In genomic region chr1:175699375-175699774, GRCm38 (mm10) we compare ENCODE assay signal across 26 mouse cellular contexts. TPM values are rescaled to one million over a fixed set of nuclear protein-coding genes. Genes with fewer than 3 reads are reported as not detected.
DNase-seq lines count a peak whose midpoint lies in the region; ATAC-seq and TF ChIP-seq lines count a peak whose summit lies in the region.
"Had no signal": no experiment of that assay in that cellular context is flagged by ENCODE, and none has a peak within 500 bp of the region (broad histone marks: within the 10 kb centered on the region; RNA-seq: fewer than 3 reads in every experiment).

No protein-coding gene starts in this region.

- peak; percentile 62 for ATAC-seq in frontal cortex, adult (ENCODE audit: low TSS enrichment)
- ATAC-seq: forebrain, embryonic 14.5 days; forebrain, embryonic 16.5 days had no signal

- no peaks in the 10 kb centered on the region for H3K27me3 ChIP-seq in testis, adult 2 months (ENCODE audit: control insufficient read depth, insufficient read depth, low read length)
- H3K27me3 ChIP-seq: embryonic facial prominence, embryonic 13.5 days; embryonic facial prominence, embryonic 15.5 days; forebrain, embryonic 12.5 days had no signal

- intact Hi-C loops in left cerebral cortex, postnatal 25 days (cut with DNase I), result no loop called here

- no peaks in the 10 kb centered on the region for H3K36me3 ChIP-seq in testis, adult 2 months (ENCODE audit: control insufficient read depth, insufficient read depth, low read length)
- H3K36me3 ChIP-seq: embryonic facial prominence, embryonic 13.5 days; embryonic facial prominence, embryonic 15.5 days; forebrain, embryonic 10.5 days; forebrain, embryonic 12.5 days had no signal

- peak overlapping the region; percentile 32; the same call in 1 of the 2 replicates for H3K4me3 ChIP-seq in testis, adult 2 months (ENCODE audit: control insufficient read depth, low read depth, low read length)
- H3K4me3 ChIP-seq: embryonic facial prominence, embryonic 13.5 days; embryonic facial prominence, embryonic 15.5 days; erythroblast, embryonic 14.5 days; forebrain, embryonic 10.5 days; forebrain, embryonic 12.5 days had no signal

- DNase-seq in frontal cortex, postnatal 36 days (ENCODE audit: low spot score in 2 of 2), result no peak
- DNase-seq in testis, postnatal 14 days (ENCODE audit: low spot score), result no peak
- DNase-seq in left cerebral cortex, postnatal 25 days (ENCODE audit: low spot score in 2 of 2), result no peak
- DNase-seq: adrenal gland, adult 2 months; adrenal gland, postnatal 10 days; adrenal gland, postnatal 25 days; cerebellum, adult 11-12 months; cerebellum, adult 2 months; cerebellum, adult 9-10 months; cerebellum, postnatal 10 days; cerebellum, postnatal 36 days; embryo, embryonic 11 days had no signal

- H3K27ac ChIP-seq in testis, adult 2 months (ENCODE audit: control insufficient read depth, insufficient read depth, low read depth, low read length), result no peak overlapping the region
- H3K27ac ChIP-seq: embryonic facial prominence, embryonic 13.5 days; embryonic facial prominence, embryonic 15.5 days; forebrain, embryonic 10.5 days; forebrain, embryonic 12.5 days had no signal

- no peaks in the 10 kb centered on the region for H3K4me1 ChIP-seq in testis, adult 2 months (ENCODE audit: control insufficient read depth, insufficient read depth, low read length)
- H3K4me1 ChIP-seq: embryonic facial prominence, embryonic 13.5 days; embryonic facial prominence, embryonic 15.5 days; forebrain, embryonic 10.5 days; forebrain, embryonic 12.5 days had no signal

- no peak for TF ChIP-seq CTCF in testis, adult 2 months (IDR thresholded peaks at IDR 0.05; ENCODE audit: control insufficient read depth, insufficient read depth, insufficient replicate concordance, low read depth, low read length)

- TF ChIP-seq POLR2A in testis, adult 2 months (IDR thresholded peaks at IDR 0.05; ENCODE audit: control insufficient read depth, low read depth, low read length), result no peak

RNA-seq across cellular contexts. Expression of gene Wdr64, which starts 1.0 kb away (rescaled TPM):
- polyA plus RNA-seq in testis, adult 2 months (2012; rRNA removed), result 72.6 and 76.1 TPM in 2 replicates
- not detected for total RNA-seq in left cerebral cortex, postnatal 25 days (2021)
- total RNA-seq: adrenal gland, adult 2 months; adrenal gland, postnatal 10 days; adrenal gland, postnatal 25 days; adrenal gland, postnatal 4 days; common myeloid progenitor, adult 5-6 weeks; MEL had no signal
- polyA plus RNA-seq: adrenal gland, adult 2 months; CD4-positive, CD25-positive, alpha-beta regulatory T cell, adult 4 months; cerebellum, adult 2 months; embryonic facial prominence, embryonic 11.5 days; embryonic facial prominence, embryonic 13.5 days; embryonic facial prominence, embryonic 15.5 days; erythroblast, embryonic 14.5 days; forebrain, embryonic 10.5 days; forebrain, embryonic 12.5 days; forebrain, embryonic 14.5 days; forebrain, embryonic 16.5 days had no signal

RNA-seq across cellular contexts. Expression of gene Chml, which starts 6.7 kb away (rescaled TPM):
- polyA plus RNA-seq in testis, adult 2 months (2012; rRNA removed), result 3.8 and 4.0 TPM in 2 replicates
- 10 to 100 TPM in 1 of 2 experiments, 1 to 10 TPM in 1; 9.7 to 11.1 TPM for total RNA-seq in left cerebral cortex, postnatal 25 days (2021)

RNA-seq across cellular contexts. Expression of gene Opn3, which starts 6.8 kb away (rescaled TPM):
- 13.0 and 14.7 TPM in 2 replicates for polyA plus RNA-seq in testis, adult 2 months (2012; rRNA removed)
- total RNA-seq in left cerebral cortex, postnatal 25 days (2021), result 1 to 10 TPM; 8.2 to 8.9 TPM
- total RNA-seq: common myeloid progenitor, adult 5-6 weeks had no signal
- polyA plus RNA-seq: CD4-positive, CD25-positive, alpha-beta regulatory T cell, adult 4 months; erythroblast, embryonic 14.5 days had no signal
